Mouse (Mus musculus) cerebellum, adult 2 months (tissue): ENCODE measurements around the gene Fam45a.

Experiments used
- CTCF ChIP-seq: fragments of 200-500 bp; IDR thresholded peaks from 2 replicates; pipeline ENCODE4 v1.5.1; 2011; ENCODE audit warnings: low read depth, mild to moderate bottlenecking, control low read depth, low read length, moderate library complexity, borderline replicate concordance; ENCODE audit not compliant: insufficient read depth
- POLR2A ChIP-seq: fragments of 200-500 bp; IDR thresholded peaks from 2 replicates; pipeline ENCODE4 v1.6.1; 2011; ENCODE audit warnings: low read length, control low read depth, borderline replicate concordance; ENCODE audit not compliant: insufficient read depth

GRCm38 (mm10) chr19:60837747-60838146 is 26.4 kb downstream of the Fam45a start:
- TF ChIP-seq POLR2A (no peak), CTCF (peak; percentile 72)
